ENCODE assay signal across 29 mouse cellular contexts in genomic region chr10:112227073-112227472, GRCm38 (mm10). TPM values are rescaled to one million over a fixed set of nuclear protein-coding genes. Genes with fewer than 3 reads are reported as not detected.
DNase-seq lines count a peak whose midpoint lies in the region; ATAC-seq and TF ChIP-seq lines count a peak whose summit lies in the region.
"Had no signal": no experiment of that assay in that cellular context is flagged by ENCODE, and none has a peak within 500 bp of the region (broad histone marks: within the 10 kb centered on the region; RNA-seq: fewer than 3 reads in every experiment).

No protein-coding gene starts in this region.

- intact Hi-C loops in heart, postnatal 25 days (cut with DNase I) = no loop called here

- H3K4me2 ChIP-seq in kidney, embryonic 16.5 days (replicated peaks; ENCODE audit: low read depth, low read length) = no peak overlapping the region
- no peak overlapping the region for H3K4me2 ChIP-seq in kidney, embryonic 15.5 days
- H3K4me2 ChIP-seq: embryonic facial prominence, embryonic 12.5 days; forebrain, embryonic 12.5 days; forebrain, embryonic 15.5 days; heart, embryonic 11.5 days; hindbrain, embryonic 13.5 days had no signal

- H3K4me1 ChIP-seq in kidney, adult 2 months (ENCODE audit: control insufficient read depth, insufficient read depth, low read length) = peaks cover 6% of the 10 kb centered on the region; the same call in 1 of the 2 replicates
- 0 out of 2 replicates have a peak, but pooled peaks cover 4% of the 10 kb centered on the region for H3K4me1 ChIP-seq in kidney, embryonic 16.5 days (ENCODE audit: insufficient read depth, low read length)
- H3K4me1 ChIP-seq in kidney, embryonic 15.5 days = peaks cover 10% of the 10 kb centered on the region; the same call in 1 of the 2 replicates
- H3K4me1 ChIP-seq: embryonic facial prominence, embryonic 12.5 days; forebrain, embryonic 12.5 days; forebrain, embryonic 15.5 days; hindbrain, embryonic 10.5 days; hindbrain, embryonic 13.5 days had no signal

- H3K27me3 ChIP-seq in kidney, adult 2 months (replicated peaks; ENCODE audit: control insufficient read depth, insufficient read depth, low read length) = no peaks in the 10 kb centered on the region
- H3K27me3 ChIP-seq in kidney, embryonic 16.5 days (ENCODE audit: insufficient read depth, low read length) = no peaks in the 10 kb centered on the region
- no peaks in the 10 kb centered on the region for H3K27me3 ChIP-seq in kidney, embryonic 15.5 days
- H3K27me3 ChIP-seq: CH12.LX; embryonic facial prominence, embryonic 12.5 days; forebrain, embryonic 12.5 days; forebrain, embryonic 15.5 days; hindbrain, embryonic 13.5 days had no signal

- peak; percentile 40 for DNase-seq in kidney, adult 2 months
- no peak for DNase-seq in kidney, postnatal 25 days
- DNase-seq in Muller cell, postnatal 12 days (ENCODE audit: inconsistent ontology term) = peak; percentile 19
- DNase-seq in adipocyte (ENCODE audit: low spot score) = peak; percentile 44
- DNase-seq in heart, postnatal 25 days (ENCODE audit: low spot score) = no peak
- DNase-seq: adrenal gland, postnatal 10 days; adrenal gland, postnatal 36 days; B cell, adult 2 months; cerebellum, adult 18-20 months; cerebellum, adult 9-10 months; cerebellum, postnatal 14 days; gastrocnemius, postnatal 10 days; gastrocnemius, postnatal 36 days; heart, adult 2 months; heart, postnatal 36 days had no signal

- 23% methylated on average over 1 of the region's 1 CpGs for WGBS in kidney, adult 2 months
- 58% methylated on average over 1 of the region's 1 CpGs for WGBS in kidney, embryonic 16.5 days
- 61% methylated on average over 1 of the region's 1 CpGs for WGBS in kidney, embryonic 15.5 days

- no peak overlapping the region for H3K4me3 ChIP-seq in kidney, adult 2 months (ENCODE audit: insufficient read depth, low read depth, low read length)
- no peak overlapping the region for H3K4me3 ChIP-seq in kidney, embryonic 16.5 days (ENCODE audit: low read length)
- no peak overlapping the region for H3K4me3 ChIP-seq in kidney, embryonic 15.5 days (replicated peaks)
- H3K4me3 ChIP-seq: embryonic facial prominence, embryonic 12.5 days; erythroblast, embryonic 14.5 days; forebrain, embryonic 12.5 days; forebrain, embryonic 15.5 days; heart, adult 2 months; hindbrain, embryonic 10.5 days; hindbrain, embryonic 13.5 days had no signal

- no peak for ATAC-seq in kidney, embryonic 16.5 days (ENCODE audit: low FRiP score, low TSS enrichment)
- no peak for ATAC-seq in kidney, embryonic 15.5 days (replicated peaks; ENCODE audit: low FRiP score)
- ATAC-seq: activated CD4-positive, CD25-positive, alpha-beta regulatory T cell, adult 4 months; forebrain, embryonic 15.5 days; hindbrain, embryonic 16.5 days had no signal

- no peak for TF ChIP-seq CTCF in kidney, adult 2 months (conservative IDR thresholded peaks at IDR 0.05; ENCODE audit: insufficient read depth, insufficient read length, low read depth, low read length)

- H3K36me3 ChIP-seq in kidney, adult 2 months (ENCODE audit: control insufficient read depth, insufficient read depth, low read length) = no peaks in the 10 kb centered on the region
- H3K36me3 ChIP-seq in kidney, embryonic 16.5 days (ENCODE audit: insufficient read depth, low read length) = no peaks in the 10 kb centered on the region
- H3K36me3 ChIP-seq in kidney, embryonic 15.5 days = no peaks in the 10 kb centered on the region
- H3K36me3 ChIP-seq: embryonic facial prominence, embryonic 12.5 days; forebrain, embryonic 12.5 days; forebrain, embryonic 15.5 days; G1E; hindbrain, embryonic 10.5 days; hindbrain, embryonic 13.5 days had no signal

- no peaks in the 10 kb centered on the region for H3K9me3 ChIP-seq in kidney, embryonic 16.5 days (ENCODE audit: low read length)
- no peaks in the 10 kb centered on the region for H3K9me3 ChIP-seq in kidney, embryonic 15.5 days (replicated peaks)
- H3K9me3 ChIP-seq: embryonic facial prominence, embryonic 12.5 days; forebrain, embryonic 12.5 days; forebrain, embryonic 15.5 days; hindbrain, embryonic 10.5 days; hindbrain, embryonic 13.5 days had no signal

- no peak overlapping the region for H3K27ac ChIP-seq in kidney, adult 2 months (ENCODE audit: insufficient read depth, low read depth, low read length)
- H3K27ac ChIP-seq in kidney, embryonic 16.5 days (ENCODE audit: low read length) = no peak overlapping the region
- H3K27ac ChIP-seq in kidney, embryonic 15.5 days = 0 out of 2 replicates have a peak overlapping the region, but pooled peaks have one; percentile 22
- H3K27ac ChIP-seq: embryonic facial prominence, embryonic 12.5 days; forebrain, embryonic 12.5 days; forebrain, embryonic 15.5 days; heart, adult 2 months; hindbrain, embryonic 10.5 days; hindbrain, embryonic 13.5 days had no signal

- no peak overlapping the region for H3K9ac ChIP-seq in kidney, embryonic 16.5 days (replicated peaks; ENCODE audit: low read length)
- no peak overlapping the region for H3K9ac ChIP-seq in kidney, embryonic 15.5 days
- H3K9ac ChIP-seq: embryonic facial prominence, embryonic 12.5 days; forebrain, embryonic 12.5 days; forebrain, embryonic 15.5 days; hindbrain, embryonic 13.5 days had no signal

- TF ChIP-seq POLR2A in kidney, adult 2 months (IDR thresholded peaks at IDR 0.05; ENCODE audit: low read depth, low read length) = no peak

RNA-seq across cellular contexts. Expression of gene Kcnc2, which starts 43.8 kb away (rescaled TPM):
- polyA plus RNA-seq in kidney, adult 2 months (2012; rRNA removed) = 1.4 and 1.7 TPM in 2 replicates
- polyA plus RNA-seq in kidney, embryonic 16.5 days (2015; fragmentation: Nextera tagmentation; extraction: Ambion mirVana) = 5.8 and 6.7 TPM in 2 replicates
- polyA plus RNA-seq in kidney, embryonic 15.5 days (2015; fragmentation: Nextera tagmentation; extraction: Ambion mirVana) = 5.7 and 6.1 TPM in 2 replicates
- total RNA-seq in heart, postnatal 25 days (2021) = under 1 TPM; 0.39 to 0.42 TPM
- total RNA-seq: CH12.LX; granulocyte monocyte progenitor cell, adult 5-6 weeks had no signal
- polyA plus RNA-seq: activated CD4-positive, CD25-positive, alpha-beta regulatory T cell, adult 4 months; G1E had no signal

Comparison
In these comparisons a context has a peak if more than half of its experiments do, and no peak if none do; other contexts are left out.
1. DNase-seq: peak in kidney, adult 2 months (single experiment), Muller cell, postnatal 12 days (single experiment) and adipocyte (single experiment); none in kidney, postnatal 25 days (0 of 2) and heart, postnatal 25 days (single experiment).